Mouse (Mus musculus) ovary, postnatal 36 days (tissue): ENCODE data around the gene Phf2.
"Not testable (repeated sequence)": the region's sequence is repeated elsewhere in the genome, so short reads cannot be mapped to it uniquely, and the experiment has no call there.

Source experiments
- DNase-seq: peaks from one replicate; pipeline ENCODE4 v3.0.0; 2022; ENCODE audit warnings: low spot score, mixed read lengths

Gene Phf2

DNA sequence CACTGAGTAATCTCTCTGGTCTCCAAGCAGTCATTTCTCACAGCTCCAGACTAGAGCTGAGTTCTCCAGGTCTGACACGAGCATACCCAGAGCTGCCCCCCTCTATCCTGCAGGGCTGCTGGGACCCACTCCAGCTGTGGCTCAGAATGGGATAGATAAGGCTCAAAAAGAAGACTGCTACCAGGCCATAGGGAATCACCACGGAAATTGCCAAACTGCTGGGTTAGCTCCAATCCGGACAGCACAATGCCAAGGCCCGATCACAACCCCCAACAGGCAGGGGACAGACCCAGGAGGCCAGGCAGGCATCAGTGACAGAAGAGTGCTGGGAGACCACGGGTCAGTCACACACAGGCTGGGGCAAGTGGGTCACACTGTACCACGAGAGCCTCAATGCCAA is 12.9 kb downstream of the Phf2 start:
- peak; percentile 26 for DNase-seq

DNA sequence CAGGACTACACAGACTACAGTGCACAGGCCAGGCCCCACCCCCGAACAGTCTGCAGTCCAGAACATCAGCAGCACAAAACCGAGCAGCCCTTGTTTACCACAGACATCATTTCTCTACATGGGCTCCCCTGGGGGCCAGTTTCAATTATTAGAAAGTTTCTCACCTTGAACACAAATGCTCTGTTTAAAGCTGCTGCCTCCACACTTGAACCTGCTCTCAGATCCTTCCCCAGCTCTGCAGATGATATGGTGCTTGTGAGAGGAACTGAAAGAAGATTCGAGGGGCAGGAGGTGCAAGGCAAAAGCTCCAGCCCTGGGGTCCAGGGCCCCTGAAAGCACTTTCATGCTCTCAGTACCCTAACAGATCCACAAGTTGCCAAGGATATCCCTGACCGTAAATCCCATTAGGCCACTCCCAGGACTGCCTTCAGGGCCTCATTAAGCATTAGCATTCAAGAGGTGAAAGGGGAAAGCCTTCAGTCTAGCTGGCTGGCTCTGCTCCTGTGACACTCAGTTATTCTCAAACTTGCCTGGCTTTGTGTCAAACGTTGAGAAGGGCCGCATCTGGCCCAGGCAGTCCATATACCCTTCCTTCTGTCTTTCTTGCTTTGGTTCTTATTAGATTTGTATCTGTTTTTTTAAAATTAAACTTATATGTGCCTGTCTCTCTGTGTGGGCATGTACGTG is 13.5 kb downstream of the Phf2 start:
- no peak for DNase-seq

GRCm38 (mm10) chr13:48853947-48854346 is 17.0 kb downstream of the Phf2 start:
- DNase-seq, result no peak

GRCm38 (mm10) chr13:48853475-48853874 is 17.4 kb downstream of the Phf2 start:
- DNase-seq, result no peak

DNA sequence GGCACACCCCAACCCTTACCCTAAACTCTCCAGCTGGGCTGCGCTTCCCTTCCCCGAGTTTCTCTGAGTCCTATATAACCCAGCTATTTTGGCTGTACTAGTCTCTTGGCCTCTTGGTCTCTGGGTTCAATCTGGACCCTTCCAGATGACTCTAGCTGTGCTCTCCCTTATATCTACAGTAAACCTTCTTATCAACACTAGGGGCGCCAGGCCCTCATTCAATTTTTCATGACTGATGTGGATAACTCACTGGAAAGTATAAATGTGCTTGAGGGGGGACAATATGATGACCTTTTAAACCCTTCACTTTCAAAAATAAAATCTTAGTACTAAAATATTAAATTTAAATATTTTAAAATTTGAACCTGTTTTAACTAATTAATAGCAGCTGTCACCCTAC is 18.1 kb downstream of the Phf2 start:
- no peak for DNase-seq

GRCm38 (mm10) chr13:48851719-48852118 is 19.2 kb downstream of the Phf2 start:
- no peak for DNase-seq

GRCm38 (mm10) chr13:48850771-48851170 is 20.1 kb downstream of the Phf2 start:
- no peak for DNase-seq

DNA sequence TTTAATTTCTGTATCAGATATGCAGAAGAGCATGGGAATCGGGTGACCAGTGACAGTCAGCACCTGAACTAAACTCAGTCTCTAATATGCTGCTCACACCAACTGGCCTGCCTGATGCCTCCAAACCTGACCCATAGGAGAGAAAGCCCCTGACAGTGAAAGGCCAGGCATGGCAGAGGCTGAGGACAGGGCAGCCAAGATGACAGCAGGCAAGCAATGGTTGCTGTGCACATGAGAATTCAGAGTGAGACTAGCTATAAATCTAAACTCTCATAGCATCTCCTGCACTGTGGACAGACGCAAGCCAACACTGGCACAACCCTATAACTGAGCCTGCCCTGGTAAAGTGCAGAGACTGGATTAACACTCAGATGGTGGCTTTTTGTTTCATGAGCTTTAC is 20.6 kb downstream of the Phf2 start:
- DNase-seq, result no peak

DNA sequence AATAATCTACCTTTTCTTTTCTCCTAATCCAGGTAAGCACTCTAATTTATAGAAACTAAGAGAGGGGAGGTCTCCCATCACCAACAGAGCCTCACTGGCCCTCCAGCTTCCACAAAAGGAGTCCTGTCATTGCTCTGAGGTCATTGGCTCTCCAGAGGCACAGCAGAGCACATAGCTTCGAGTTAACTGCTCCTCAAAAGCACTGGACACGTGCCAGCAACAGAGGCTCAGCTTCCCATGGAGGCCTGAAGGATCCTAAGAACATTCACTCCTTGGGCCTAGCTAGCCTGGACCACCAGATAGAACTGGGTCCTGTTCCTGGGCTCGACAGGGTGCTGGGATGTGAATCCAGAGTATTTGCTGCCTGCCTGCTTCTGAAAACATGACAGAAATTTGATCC is 21.8 kb downstream of the Phf2 start:
- DNase-seq, result no peak

DNA sequence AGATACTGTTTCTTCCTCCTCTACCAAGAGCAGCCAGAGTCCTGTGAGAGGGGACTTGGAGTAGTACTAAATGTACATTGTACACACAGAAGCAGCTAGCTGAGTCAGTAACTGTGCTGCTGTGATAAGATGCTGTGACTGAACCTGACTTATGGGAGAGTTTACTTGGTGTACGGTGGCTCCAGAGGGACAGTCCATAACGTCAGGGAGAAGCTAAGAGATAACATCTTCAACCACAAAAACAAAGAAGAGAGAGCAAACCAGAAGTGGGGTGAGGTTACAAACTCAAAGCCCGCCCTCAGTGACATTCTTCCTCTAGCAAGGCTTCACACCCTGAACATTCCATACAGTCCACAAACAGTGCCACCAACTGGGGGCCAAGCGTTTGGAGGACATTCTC is 25.6 kb downstream of the Phf2 start:
- no peak for DNase-seq

- DNase-seq, result no peak
These were observed 27.4 kb downstream of the Phf2 start for GRCm38 (mm10) chr13:48843530-48843929.

DNA sequence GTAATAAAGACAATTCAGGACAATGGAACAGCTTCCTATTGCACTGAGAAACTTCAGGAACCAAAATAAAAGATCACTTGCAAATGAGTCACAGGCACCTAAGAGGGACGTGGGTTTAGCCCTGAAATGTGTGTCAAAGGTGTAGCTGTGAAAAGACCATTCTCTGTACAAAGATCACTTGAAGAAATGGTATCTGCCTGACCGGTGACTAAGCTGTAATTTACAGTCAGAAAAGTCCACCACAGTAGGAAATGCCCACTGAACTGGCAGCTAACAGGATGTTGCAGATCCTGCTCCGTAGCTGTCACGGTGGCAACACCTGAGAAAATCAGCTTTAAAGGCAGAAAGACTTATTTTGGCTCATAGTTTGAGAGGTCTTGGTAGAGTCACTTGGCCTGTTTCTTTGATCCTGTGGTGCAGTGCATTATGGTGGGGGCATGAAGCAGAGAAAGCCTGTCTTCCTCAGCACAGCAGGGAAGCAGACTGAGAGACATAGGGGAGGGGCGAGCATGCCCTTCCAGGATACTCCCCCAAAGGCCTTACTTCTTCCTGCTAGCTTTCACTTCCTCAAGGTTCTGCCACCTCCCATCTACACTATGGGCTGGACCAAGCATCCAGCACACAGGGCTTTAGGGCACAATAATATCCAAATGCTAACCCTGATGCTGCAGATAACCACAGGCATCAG is 28.9 kb downstream of the Phf2 start:
- DNase-seq, result no peak

GRCm38 (mm10) chr13:48838284-48838683 is 32.6 kb downstream of the Phf2 start:
- no peak for DNase-seq

- no peak for DNase-seq
These were observed 33.4 kb downstream of the Phf2 start for GRCm38 (mm10) chr13:48837537-48837936.

- DNase-seq, result no peak
These were observed 40.2 kb downstream of the Phf2 start for GRCm38 (mm10) chr13:48830528-48831250.

DNA sequence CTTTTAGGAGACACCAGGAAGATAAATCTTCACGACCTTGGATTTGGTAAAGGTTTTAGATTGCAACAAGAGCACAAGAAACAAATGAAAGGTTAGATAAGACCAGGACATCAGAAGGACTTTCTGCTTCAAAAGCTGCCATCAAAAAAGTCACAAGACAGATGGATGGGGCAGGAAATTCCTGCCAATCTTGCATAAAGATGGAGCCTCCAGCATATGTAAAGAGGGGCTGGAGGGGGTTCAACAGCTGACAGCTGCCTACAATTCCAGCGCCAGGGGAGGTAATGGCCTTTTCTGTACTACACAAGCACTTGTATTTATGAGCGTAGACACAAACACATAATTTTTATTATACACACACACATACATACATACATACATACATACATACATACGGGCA is 41.1 kb downstream of the Phf2 start:
- DNase-seq, result no peak

DNA sequence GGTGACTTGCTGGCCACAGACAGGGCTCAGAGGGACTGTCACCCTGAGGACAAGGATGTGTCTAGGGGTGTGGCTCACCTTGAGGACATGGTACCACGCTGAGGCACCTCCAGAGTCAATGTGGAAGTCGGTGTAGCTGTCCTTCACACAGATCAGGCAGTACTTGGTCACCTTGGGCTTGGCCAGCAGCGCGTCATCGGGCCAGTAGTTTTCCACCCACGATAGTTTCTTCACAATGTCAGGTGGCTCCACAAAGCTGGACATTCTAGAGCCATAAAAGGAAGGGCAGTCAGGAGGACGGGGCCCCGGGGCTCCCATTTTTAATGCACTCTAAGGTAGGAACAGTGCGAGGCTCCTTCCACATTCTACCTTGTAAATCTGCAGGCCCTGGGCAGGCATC is 48.0 kb downstream of the Phf2 start:
- DNase-seq, result no peak

DNA sequence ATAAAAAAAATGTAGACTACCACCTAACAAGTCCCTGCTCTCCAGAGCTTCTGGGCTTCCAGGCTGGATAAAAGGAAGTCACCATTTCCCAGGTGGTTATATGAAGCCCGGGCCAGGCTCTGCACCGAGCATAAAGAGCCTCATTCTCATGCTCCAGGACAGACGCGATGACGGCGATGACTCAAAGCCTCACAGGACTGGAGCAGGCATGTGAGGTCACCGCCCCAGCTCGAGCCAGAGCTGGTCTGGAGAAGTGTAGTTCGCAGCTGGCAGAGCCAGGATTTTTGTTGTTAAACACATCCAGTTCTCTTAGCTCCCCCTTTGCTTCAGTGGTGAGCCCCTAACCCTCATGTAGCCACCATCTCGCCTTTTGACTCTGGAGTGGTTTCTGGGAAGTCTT is 48.6 kb downstream of the Phf2 start:
- no peak for DNase-seq

- DNase-seq, result no peak
These were observed 51.8 kb downstream of the Phf2 start for GRCm38 (mm10) chr13:48819131-48819530.

DNA sequence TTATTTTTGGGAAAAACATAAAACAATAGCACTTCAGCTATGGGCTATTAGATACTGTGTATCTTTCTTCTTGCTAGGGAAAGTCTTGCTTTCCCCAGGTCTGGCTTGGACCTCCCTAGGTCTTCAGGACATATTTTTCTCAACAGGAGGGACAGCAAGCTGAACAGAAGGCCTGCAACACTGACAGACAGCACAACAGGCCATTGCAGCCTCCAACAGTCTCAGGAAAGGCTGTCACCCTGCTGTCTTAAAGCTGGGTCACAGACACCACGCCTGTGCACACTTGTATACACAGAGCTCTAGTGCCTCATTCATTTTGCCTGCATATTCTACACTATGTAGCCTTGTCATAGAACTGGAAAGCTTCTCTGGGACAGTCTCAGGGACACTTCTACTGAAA is 56.5 kb downstream of the Phf2 start:
- DNase-seq, result no peak

- DNase-seq, result no peak
These were observed 59.9 kb downstream of the Phf2 start for GRCm38 (mm10) chr13:48810991-48811390.

DNA sequence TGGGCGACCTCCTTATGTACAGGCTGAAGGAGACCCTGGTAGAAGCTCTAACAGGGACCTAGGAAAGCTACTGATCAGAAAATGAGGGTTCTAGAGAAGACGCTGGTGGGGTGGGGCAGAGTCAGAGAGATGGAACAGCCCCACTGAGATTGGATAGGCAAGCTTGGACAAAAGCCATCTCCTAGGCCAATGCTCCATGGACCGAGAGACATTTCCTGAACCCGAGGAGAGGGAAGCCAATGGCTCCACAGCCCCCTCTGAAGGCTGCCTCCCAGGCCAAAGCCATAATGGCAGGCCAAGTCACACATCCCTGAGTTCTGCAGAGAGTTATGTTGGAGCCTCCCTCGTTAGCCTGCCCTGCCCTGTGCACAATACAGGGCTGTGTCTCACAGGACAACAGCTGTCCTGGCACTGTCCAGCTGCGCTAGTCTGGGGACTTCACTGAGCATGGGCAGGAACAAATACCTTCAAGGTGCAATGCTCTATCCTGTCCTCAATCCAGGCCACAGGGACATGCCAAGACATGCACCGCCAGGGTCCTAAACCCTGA is 60.6 kb downstream of the Phf2 start:
- DNase-seq, result no peak

GRCm38 (mm10) chr13:48809668-48810067 is 61.3 kb downstream of the Phf2 start:
- not testable (repeated sequence) for DNase-seq
